Mouse (Mus musculus): ENCODE results near the gene Samd1.

GRCm38 (mm10) chr8:83992488-83992887, 5.0 kb upstream of the Samd1 start:
- TF ChIP-seq CTCF (IDR thresholded peaks at IDR 0.05; ENCODE audit: extremely low read depth, insufficient read depth, insufficient read length, insufficient replicate concordance) = no peak
- TF ChIP-seq POLR2A (IDR thresholded peaks at IDR 0.05; ENCODE audit: low read depth, low read length) = no peak
